Mouse (Mus musculus) megakaryocyte, adult 5-6 weeks (primary cell): Measurements from ENCODE around the gene Trrap. TPM values are rescaled to one million over a fixed set of nuclear protein-coding genes. Genes with fewer than 3 reads are reported as not detected.

Experiments used
- ATAC-seq: 2 replicates; pipeline ENCODE4 v1.8.0; 2016; ENCODE audit warnings: mild to moderate bottlenecking, inconsistent platforms; ENCODE audit not compliant: poor library complexity, severe bottlenecking
- total RNA-seq, 2 experiments: library from RNA; stranded (forward) in 1 of 2; stranded (reverse) in 1 of 2; fragments of 153-499, 151-499 nt in 1 of 2; fragments of 221-1000, 200-1000 nt in 1 of 2; gene quantifications; 2 replicates each; pipeline versions ENCODE4 v1.2.3 to v1.2.4; 2015 to 2017

Trrap gene
- total RNA-seq, 2 experiments from 2014 or later, result 32.1 to 52.9 TPM

- ATAC-seq, result no peak
Observed at GRCm38 (mm10) chr5:144773231-144773630, 5.7 kb downstream of the Trrap start.

- ATAC-seq, result no peak
Observed at GRCm38 (mm10) chr5:144780654-144781053, 13.1 kb downstream of the Trrap start.

- ATAC-seq, result no peak
Observed at GRCm38 (mm10) chr5:144786464-144786863, 18.9 kb downstream of the Trrap start.

GRCm38 (mm10) chr5:144793374-144793773 lies 25.8 kb downstream of the Trrap start:
- ATAC-seq, result no peak

GRCm38 (mm10) chr5:144794687-144795086 lies 27.2 kb downstream of the Trrap start:
- ATAC-seq, result peak; percentile 61

- ATAC-seq, result no peak
Observed at GRCm38 (mm10) chr5:144797116-144797515, 29.6 kb downstream of the Trrap start.

GRCm38 (mm10) chr5:144803066-144803465 lies 35.5 kb downstream of the Trrap start:
- ATAC-seq, result no peak

GRCm38 (mm10) chr5:144804181-144804580 lies 36.6 kb downstream of the Trrap start:
- no peak for ATAC-seq

- ATAC-seq, result no peak
Observed at GRCm38 (mm10) chr5:144806931-144807330, 39.4 kb downstream of the Trrap start.

- ATAC-seq, result no peak
Observed at GRCm38 (mm10) chr5:144828365-144829102, 61.0 kb downstream of the Trrap start.

- no peak for ATAC-seq
Observed at GRCm38 (mm10) chr5:144829631-144830030, 62.1 kb downstream of the Trrap start.

GRCm38 (mm10) chr5:144831840-144832469 lies 64.4 kb downstream of the Trrap start:
- ATAC-seq, result peak; percentile 73

- ATAC-seq, result no peak
Observed at GRCm38 (mm10) chr5:144836100-144836499, 68.6 kb downstream of the Trrap start.

GRCm38 (mm10) chr5:144845352-144845751 lies 77.8 kb downstream of the Trrap start:
- no peak for ATAC-seq

- no peak for ATAC-seq
Observed at GRCm38 (mm10) chr5:144848735-144849134, 81.2 kb downstream of the Trrap start.

GRCm38 (mm10) chr5:144849932-144850331 lies 82.4 kb downstream of the Trrap start:
- ATAC-seq, result no peak

- no peak for ATAC-seq
Observed at GRCm38 (mm10) chr5:144851820-144852219, 84.3 kb downstream of the Trrap start.

- ATAC-seq, result no peak
Observed at GRCm38 (mm10) chr5:144853931-144854330, 86.4 kb downstream of the Trrap start.

GRCm38 (mm10) chr5:144855936-144856335 lies 88.4 kb downstream of the Trrap start:
- ATAC-seq, result no peak

- no peak for ATAC-seq
Observed at GRCm38 (mm10) chr5:144858527-144858926, 91.0 kb downstream of the Trrap start.

GRCm38 (mm10) chr5:144859284-144859683 lies 91.8 kb downstream of the Trrap start:
- no peak for ATAC-seq

GRCm38 (mm10) chr5:144860913-144861312 lies 93.4 kb downstream of the Trrap start:
- no peak for ATAC-seq
